Mouse (Mus musculus): ENCODE data around the gene Zmat3. TPM values are rescaled to one million over a fixed set of nuclear protein-coding genes. Genes with fewer than 3 reads are reported as not detected.

Gene Zmat3
- total and polyA plus RNA-seq, 3 experiments, result 4.4 to 6.1 (median 5.9) TPM

- Histone ChIP-seq H3K27ac (no peak overlapping the region), H3K79me2 (replicated peaks; ENCODE audit: control insufficient read depth, insufficient read depth, low read length) (no peaks in the 10 kb centered on the region), H3K4me1 (ENCODE audit: control insufficient read depth, insufficient read depth, low read length) (no peaks in the 10 kb centered on the region), H3K9ac (ENCODE audit: low read depth, low read length) (no peak overlapping the region), H3K27me3 (ENCODE audit: control insufficient read depth, insufficient read depth, low read length) (no peaks in the 10 kb centered on the region), H3K4me3 (no peak overlapping the region), H3K36me3 (ENCODE audit: control insufficient read depth, insufficient read depth, low read length) (no peaks in the 10 kb centered on the region)
- TF ChIP-seq CTCF (IDR thresholded peaks at IDR 0.05) (no peak), POLR2A (IDR thresholded peaks at IDR 0.05; ENCODE audit: insufficient read depth, low read depth, low read length) (no peak), EP300 (IDR thresholded peaks at IDR 0.05; ENCODE audit: insufficient read depth, low read depth, low read length) (no peak)
- no peak for DNase-seq
- intact Hi-C loops (cut with DNase I), result loop anchor here (10.0 kb wide), 2 partner anchors 312 to 1788 kb away; partner anchors contain the start of genes Actl6a and Mynn
- WGBS, result 85% methylated on average over 4 of the region's 4 CpGs
These were observed 27.0 kb upstream of the Zmat3 start for GRCm38 (mm10) chr3:32392841-32393240.

- DNase-seq, result no peak
- H3K36me3 ChIP-seq (ENCODE audit: control insufficient read depth, insufficient read depth, low read length), result no peaks in the 10 kb centered on the region
- intact Hi-C loops (cut with DNase I), result no loop called here
- no peak overlapping the region for H3K4me3 ChIP-seq
- no peaks in the 10 kb centered on the region for H3K27me3 ChIP-seq (ENCODE audit: control insufficient read depth, insufficient read depth, low read length)
- WGBS, result 74% methylated on average over 3 of the region's 3 CpGs
- no peak overlapping the region for H3K27ac ChIP-seq
- no peaks in the 10 kb centered on the region for H3K79me2 ChIP-seq (replicated peaks; ENCODE audit: control insufficient read depth, insufficient read depth, low read length)
- no peaks in the 10 kb centered on the region for H3K4me1 ChIP-seq (ENCODE audit: control insufficient read depth, insufficient read depth, low read length)
- H3K9ac ChIP-seq (ENCODE audit: low read depth, low read length), result no peak overlapping the region
- TF ChIP-seq CTCF (IDR thresholded peaks at IDR 0.05), result no peak
- TF ChIP-seq POLR2A (IDR thresholded peaks at IDR 0.05; ENCODE audit: insufficient read depth, low read depth, low read length), result no peak
- TF ChIP-seq EP300 (IDR thresholded peaks at IDR 0.05; ENCODE audit: insufficient read depth, low read depth, low read length), result no peak
These were observed 15.7 kb upstream of the Zmat3 start for GRCm38 (mm10) chr3:32381556-32381955.

GRCm38 (mm10) chr3:32379891-32380290 is 14.1 kb upstream of the Zmat3 start:
- Histone ChIP-seq H3K4me3 (no peak overlapping the region), H3K27me3 (ENCODE audit: control insufficient read depth, insufficient read depth, low read length) (no peaks in the 10 kb centered on the region), H3K27ac (no peak overlapping the region), H3K36me3 (ENCODE audit: control insufficient read depth, insufficient read depth, low read length) (no peaks in the 10 kb centered on the region), H3K79me2 (replicated peaks; ENCODE audit: control insufficient read depth, insufficient read depth, low read length) (no peaks in the 10 kb centered on the region), H3K4me1 (ENCODE audit: control insufficient read depth, insufficient read depth, low read length) (no peaks in the 10 kb centered on the region), H3K9ac (ENCODE audit: low read depth, low read length) (no peak overlapping the region)
- DNase-seq, result no peak
- 44% methylated on average over 2 of the region's 2 CpGs for WGBS
- peak; percentile 57 for TF ChIP-seq CTCF (IDR thresholded peaks at IDR 0.05)
- no peak for TF ChIP-seq EP300 (IDR thresholded peaks at IDR 0.05; ENCODE audit: insufficient read depth, low read depth, low read length)
- intact Hi-C loops (cut with DNase I), result no loop called here

GRCm38 (mm10) chr3:32373236-32373635 is 7.4 kb upstream of the Zmat3 start:
- H3K4me3 ChIP-seq, result no peak overlapping the region
- 85% methylated on average over 6 of the region's 6 CpGs for WGBS
- H3K4me1 ChIP-seq (ENCODE audit: control insufficient read depth, insufficient read depth, low read length), result no peaks in the 10 kb centered on the region
- H3K27me3 ChIP-seq (ENCODE audit: control insufficient read depth, insufficient read depth, low read length), result no peaks in the 10 kb centered on the region
- no peak overlapping the region for H3K9ac ChIP-seq (ENCODE audit: low read depth, low read length)
- no peak overlapping the region for H3K27ac ChIP-seq
- no peak for DNase-seq
- TF ChIP-seq POLR2A (IDR thresholded peaks at IDR 0.05; ENCODE audit: insufficient read depth, low read depth, low read length) (no peak), CTCF (IDR thresholded peaks at IDR 0.05) (no peak), EP300 (IDR thresholded peaks at IDR 0.05; ENCODE audit: insufficient read depth, low read depth, low read length) (no peak)
- no peaks in the 10 kb centered on the region for H3K79me2 ChIP-seq (replicated peaks; ENCODE audit: control insufficient read depth, insufficient read depth, low read length)
- intact Hi-C loops (cut with DNase I), result no loop called here
- H3K36me3 ChIP-seq (ENCODE audit: control insufficient read depth, insufficient read depth, low read length), result no peaks in the 10 kb centered on the region

GRCm38 (mm10) chr3:32372470-32372869 is 6.7 kb upstream of the Zmat3 start:
- 88% methylated on average over 8 of the region's 8 CpGs for WGBS
- H3K4me3 ChIP-seq, result no peak overlapping the region
- no peak overlapping the region for H3K9ac ChIP-seq (ENCODE audit: low read depth, low read length)
- H3K79me2 ChIP-seq (replicated peaks; ENCODE audit: control insufficient read depth, insufficient read depth, low read length), result no peaks in the 10 kb centered on the region
- H3K4me1 ChIP-seq (ENCODE audit: control insufficient read depth, insufficient read depth, low read length), result no peaks in the 10 kb centered on the region
- no peak for DNase-seq
- no peak overlapping the region for H3K27ac ChIP-seq
- H3K27me3 ChIP-seq (ENCODE audit: control insufficient read depth, insufficient read depth, low read length), result no peaks in the 10 kb centered on the region
- intact Hi-C loops (cut with DNase I), result no loop called here
- H3K36me3 ChIP-seq (ENCODE audit: control insufficient read depth, insufficient read depth, low read length), result no peaks in the 10 kb centered on the region
- TF ChIP-seq CTCF (IDR thresholded peaks at IDR 0.05) (no peak), POLR2A (IDR thresholded peaks at IDR 0.05; ENCODE audit: insufficient read depth, low read depth, low read length) (no peak), EP300 (IDR thresholded peaks at IDR 0.05; ENCODE audit: insufficient read depth, low read depth, low read length) (no peak)

- H3K36me3 ChIP-seq (ENCODE audit: control insufficient read depth, insufficient read depth, low read length), result no peaks in the 10 kb centered on the region
- intact Hi-C loops (cut with DNase I), result no loop called here
- DNase-seq, result no peak
- TF ChIP-seq EP300 (IDR thresholded peaks at IDR 0.05; ENCODE audit: insufficient read depth, low read depth, low read length) (no peak), POLR2A (IDR thresholded peaks at IDR 0.05; ENCODE audit: insufficient read depth, low read depth, low read length) (no peak), CTCF (IDR thresholded peaks at IDR 0.05) (no peak)
- H3K27ac ChIP-seq, result no peak overlapping the region
- H3K27me3 ChIP-seq (ENCODE audit: control insufficient read depth, insufficient read depth, low read length), result no peaks in the 10 kb centered on the region
- H3K79me2 ChIP-seq (replicated peaks; ENCODE audit: control insufficient read depth, insufficient read depth, low read length), result no peaks in the 10 kb centered on the region
- H3K9ac ChIP-seq (ENCODE audit: low read depth, low read length), result no peak overlapping the region
- 75% methylated on average over 7 of the region's 7 CpGs for WGBS
- H3K4me1 ChIP-seq (ENCODE audit: control insufficient read depth, insufficient read depth, low read length), result no peaks in the 10 kb centered on the region
- H3K4me3 ChIP-seq, result no peak overlapping the region
These were observed 6.1 kb upstream of the Zmat3 start for GRCm38 (mm10) chr3:32371957-32372356.

Measured in heart, adult 2 months (tissue).